Mouse (Mus musculus) heart, adult 8-10 months (tissue): ENCODE data around the gene AC192777.2. TPM values are rescaled to one million over a fixed set of nuclear protein-coding genes. Genes with fewer than 3 reads are reported as not detected.
"Not testable (repeated sequence)": the region's sequence is repeated elsewhere in the genome, so short reads cannot be mapped to it uniquely, and the experiment has no call there.

Experiments
- DNase-seq: peaks from one replicate; pipeline ENCODE4 v3.0.0; 2022; ENCODE audit warnings: low spot score
- microRNA-seq: library from miRNA; unstranded; fragments of <30 nt; microRNA quantifications from one replicate; pipeline ENCODE4 v1.2.0, GENCODE M21; 2022
- total RNA-seq, 4 experiments: library from RNA; stranded (reverse); gene quantifications; 2 replicates each; pipeline ENCODE4 v1.2.4; 2022

Gene AC192777.2
- not detected for total RNA-seq

DNA sequence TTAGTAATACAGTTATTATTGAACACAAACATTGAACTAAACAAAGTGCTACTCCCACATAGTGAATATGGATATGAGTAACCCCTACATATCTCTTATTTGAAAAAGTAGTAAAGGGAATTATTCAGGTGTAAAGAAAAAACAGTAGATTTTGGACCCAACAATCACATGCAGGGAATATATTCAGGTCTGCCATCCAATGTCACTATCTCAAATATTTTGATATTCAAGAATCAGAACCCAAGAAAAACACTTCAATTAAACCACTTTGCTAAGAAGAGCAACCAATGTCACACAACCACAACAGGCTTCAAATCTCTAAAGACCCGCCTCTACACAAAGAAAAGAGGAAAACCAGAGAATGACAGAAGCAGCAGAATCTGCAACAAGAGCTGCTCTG is at the start of gene AC192777.2:
AC192777.2 (plus strand) TSS at position 301 of the 400 bp plus-strand sequence.
- not testable (repeated sequence) for DNase-seq

DNA sequence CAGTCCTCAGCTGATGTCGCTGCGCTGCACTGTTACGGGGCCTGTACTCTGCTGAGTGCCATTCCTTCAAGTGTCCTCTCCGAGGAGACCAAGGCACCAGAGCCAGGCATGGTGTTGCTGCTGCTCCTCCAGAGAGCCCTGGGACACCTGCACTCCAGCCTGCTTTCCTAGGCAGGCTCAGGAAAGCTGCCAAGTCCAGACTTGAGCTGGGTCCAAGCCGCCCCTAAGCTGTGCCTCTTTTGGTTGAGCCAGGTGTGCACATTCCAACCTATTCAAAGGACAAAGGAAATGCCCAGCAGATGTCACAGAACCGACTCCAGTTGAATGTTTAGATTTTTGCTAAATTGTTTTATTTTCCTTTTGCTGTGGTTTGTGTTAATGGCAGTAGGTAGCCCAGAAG is 20.9 kb downstream of the AC192777.2 start:
- DNase-seq: not testable (repeated sequence)

DNA sequence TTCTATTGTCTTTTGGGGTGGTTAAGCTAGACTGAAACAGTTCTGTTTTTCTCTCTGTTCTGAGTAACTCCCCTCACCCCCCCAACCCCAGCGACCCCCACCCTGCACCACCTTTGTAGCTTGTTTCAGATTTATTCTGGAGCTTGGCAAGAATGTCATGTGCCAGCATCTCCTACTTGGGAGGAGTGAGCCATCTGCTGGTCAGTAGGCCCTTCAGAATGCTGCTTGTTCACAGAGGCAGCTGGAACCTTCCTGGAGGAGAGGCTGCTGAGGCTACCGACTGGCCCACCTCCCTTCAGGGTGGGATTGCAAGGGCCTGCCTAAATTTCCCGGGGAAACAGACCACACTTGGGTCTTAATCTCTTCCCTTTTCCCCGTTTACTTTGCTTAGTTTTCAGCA is 21.6 kb downstream of the AC192777.2 start:
- not testable (repeated sequence) for DNase-seq

Small RNAs within 50 kb of the gene (microRNA-seq; reads per million reads assigned to microRNA genes)
- gene Gm26376: not detected

Other genes starting within 250 kb of the AC192777.2 start
- gene Esp38, start 144.9 kb upstream of the AC192777.2 start, total RNA-seq: not detected
- gene Pgk2, start 113.2 kb downstream of the AC192777.2 start, total RNA-seq: not detected
- gene Crisp3, start 146.8 kb downstream of the AC192777.2 start, total RNA-seq: not detected
- gene Crisp1, start 223.8 kb downstream of the AC192777.2 start, total RNA-seq: not detected